Mouse (Mus musculus): ENCODE data around the gene Atg13. TPM values are rescaled to one million over a fixed set of nuclear protein-coding genes. Genes with fewer than 3 reads are reported as not detected.

The Atg13 gene
- polyA plus RNA-seq, 1 experiment from 2014 or later, result 22.9 TPM

- peaks cover 90% of the 10 kb centered on the region for H3K36me3 ChIP-seq
- no peak for DNase-seq (ENCODE audit: low spot score)
- no peaks in the 10 kb centered on the region for H3K4me1 ChIP-seq
- H3K27me3 ChIP-seq (ENCODE audit: low read depth, poor library complexity, severe bottlenecking), result no peaks in the 10 kb centered on the region
- no peak overlapping the region for H3K4me3 ChIP-seq
- H3K27ac ChIP-seq (replicated peaks), result no peak overlapping the region
- no peaks in the 10 kb centered on the region for H3K9me3 ChIP-seq (replicated peaks)
Observed at GRCm38 (mm10) chr2:91676961-91677360, 33.4 kb downstream of the Atg13 start.

GRCm38 (mm10) chr2:91676420-91676819 lies 34.0 kb downstream of the Atg13 start:
- 80% methylated on average over 2 of the region's 2 CpGs for WGBS
- H3K27me3 ChIP-seq (ENCODE audit: low read depth, poor library complexity, severe bottlenecking), result no peaks in the 10 kb centered on the region
- no peak overlapping the region for H3K4me3 ChIP-seq
- no peaks in the 10 kb centered on the region for H3K4me1 ChIP-seq
- DNase-seq (ENCODE audit: low spot score), result no peak
- H3K27ac ChIP-seq (replicated peaks), result no peak overlapping the region
- H3K36me3 ChIP-seq, result peaks cover 90% of the 10 kb centered on the region
- no peaks in the 10 kb centered on the region for H3K9me3 ChIP-seq (replicated peaks)

GRCm38 (mm10) chr2:91674895-91675294 lies 35.5 kb downstream of the Atg13 start:
- Histone ChIP-seq H3K4me3 (no peak overlapping the region), H3K9me3 (replicated peaks) (no peaks in the 10 kb centered on the region), H3K27me3 (ENCODE audit: low read depth, poor library complexity, severe bottlenecking) (no peaks in the 10 kb centered on the region), H3K4me1 (no peaks in the 10 kb centered on the region), H3K27ac (replicated peaks) (no peak overlapping the region), H3K36me3 (peaks cover 91% of the 10 kb centered on the region)
- WGBS, result 92% methylated on average over 5 of the region's 5 CpGs
- DNase-seq (ENCODE audit: low spot score), result no peak

DNA sequence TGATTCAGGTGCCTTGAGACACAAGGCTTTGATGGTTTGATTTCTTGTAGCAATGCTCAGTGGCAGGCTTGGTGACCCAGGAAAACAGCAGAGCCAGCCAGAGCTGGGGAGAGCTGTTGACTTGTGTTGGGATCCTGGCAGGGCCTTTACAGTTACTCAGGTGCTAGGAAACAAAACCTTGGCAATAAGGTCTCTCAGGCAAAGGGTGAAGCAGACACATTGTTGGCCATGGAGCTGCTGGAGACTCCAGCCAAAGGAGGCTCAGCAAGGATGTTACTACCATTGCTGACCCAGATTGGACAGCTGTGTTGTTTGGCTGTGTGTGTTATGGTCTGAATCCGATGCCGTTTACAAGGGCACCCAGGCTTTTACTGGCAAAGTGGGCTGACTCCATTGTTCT lies 36.8 kb downstream of the Atg13 start:
- no peak overlapping the region for H3K27ac ChIP-seq (replicated peaks)
- WGBS, result 86% methylated on average over 2 of the region's 2 CpGs
- H3K27me3 ChIP-seq (ENCODE audit: low read depth, poor library complexity, severe bottlenecking), result no peaks in the 10 kb centered on the region
- no peak for DNase-seq (ENCODE audit: low spot score)
- H3K36me3 ChIP-seq, result peaks cover 93% of the 10 kb centered on the region
- no peaks in the 10 kb centered on the region for H3K4me1 ChIP-seq
- no peak overlapping the region for H3K4me3 ChIP-seq
- H3K9me3 ChIP-seq (replicated peaks), result no peaks in the 10 kb centered on the region

DNA sequence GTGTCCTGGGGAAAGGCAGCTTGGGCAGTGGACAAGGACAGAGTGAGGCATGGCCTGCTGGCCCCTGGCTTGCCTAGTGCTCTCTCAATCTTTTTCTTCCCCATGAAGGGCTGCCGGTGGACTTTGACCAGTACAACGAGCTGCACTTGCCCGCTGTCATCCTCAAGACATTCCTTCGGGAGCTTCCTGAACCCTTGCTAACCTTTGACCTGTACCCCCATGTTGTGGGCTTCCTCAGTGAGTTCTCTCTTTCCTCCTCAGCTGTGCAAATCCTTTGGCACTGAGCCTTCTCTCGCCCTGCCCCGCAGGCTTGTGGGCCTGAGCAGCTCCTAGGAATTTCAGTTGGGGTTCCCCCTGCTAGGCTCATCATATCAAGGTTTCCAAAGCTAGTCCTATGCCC lies 40.3 kb downstream of the Atg13 start:
- Histone ChIP-seq H3K4me1 (no peaks in the 10 kb centered on the region), H3K4me3 (no peak overlapping the region), H3K27me3 (ENCODE audit: low read depth, poor library complexity, severe bottlenecking) (no peaks in the 10 kb centered on the region), H3K9me3 (replicated peaks) (no peaks in the 10 kb centered on the region), H3K27ac (replicated peaks) (no peak overlapping the region), H3K36me3 (peaks cover 89% of the 10 kb centered on the region)
- DNase-seq (ENCODE audit: low spot score), result no peak
- WGBS, result 96% methylated on average over 6 of the region's 6 CpGs

DNA sequence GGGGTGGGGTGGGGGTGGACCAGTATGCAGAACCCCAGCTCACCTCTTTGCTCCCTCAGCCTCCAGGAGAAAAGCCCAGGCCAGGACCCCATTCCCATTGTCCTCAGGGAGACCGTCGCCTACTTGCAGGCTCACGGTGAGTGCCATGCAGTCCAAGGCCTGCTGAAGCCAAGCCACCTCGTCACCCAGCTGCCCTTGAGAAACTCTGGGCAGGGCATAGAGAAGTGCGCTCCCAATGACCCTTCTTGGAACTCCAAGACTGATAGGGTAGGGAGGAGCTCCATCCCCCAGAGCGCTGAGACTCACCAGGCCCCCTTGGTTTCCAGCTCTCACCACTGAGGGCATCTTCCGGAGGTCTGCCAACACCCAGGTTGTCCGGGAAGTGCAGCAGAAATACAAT lies 41.0 kb downstream of the Atg13 start:
- DNase-seq (ENCODE audit: low spot score), result no peak
- Histone ChIP-seq H3K4me3 (no peak overlapping the region), H3K27ac (replicated peaks) (no peak overlapping the region), H3K9me3 (replicated peaks) (no peaks in the 10 kb centered on the region), H3K4me1 (no peaks in the 10 kb centered on the region), H3K27me3 (ENCODE audit: low read depth, poor library complexity, severe bottlenecking) (no peaks in the 10 kb centered on the region), H3K36me3 (peaks cover 89% of the 10 kb centered on the region)
- WGBS, result 91% methylated on average over 8 of the region's 8 CpGs

GRCm38 (mm10) chr2:91667747-91668146 lies 42.6 kb downstream of the Atg13 start:
- H3K4me1 ChIP-seq, result no peaks in the 10 kb centered on the region
- H3K4me3 ChIP-seq, result no peak overlapping the region
- H3K27me3 ChIP-seq (ENCODE audit: low read depth, poor library complexity, severe bottlenecking), result no peaks in the 10 kb centered on the region
- no peak overlapping the region for H3K27ac ChIP-seq (replicated peaks)
- H3K36me3 ChIP-seq, result peaks cover 94% of the 10 kb centered on the region
- WGBS, result 84% methylated on average over 2 of the region's 2 CpGs
- H3K9me3 ChIP-seq (replicated peaks), result no peaks in the 10 kb centered on the region
- no peak for DNase-seq (ENCODE audit: low spot score)

- H3K9me3 ChIP-seq (replicated peaks), result no peaks in the 10 kb centered on the region
- peaks cover 92% of the 10 kb centered on the region for H3K36me3 ChIP-seq
- 92% methylated on average over 6 of the region's 6 CpGs for WGBS
Observed at GRCm38 (mm10) chr2:91666386-91666910, 43.9 kb downstream of the Atg13 start.

DNA sequence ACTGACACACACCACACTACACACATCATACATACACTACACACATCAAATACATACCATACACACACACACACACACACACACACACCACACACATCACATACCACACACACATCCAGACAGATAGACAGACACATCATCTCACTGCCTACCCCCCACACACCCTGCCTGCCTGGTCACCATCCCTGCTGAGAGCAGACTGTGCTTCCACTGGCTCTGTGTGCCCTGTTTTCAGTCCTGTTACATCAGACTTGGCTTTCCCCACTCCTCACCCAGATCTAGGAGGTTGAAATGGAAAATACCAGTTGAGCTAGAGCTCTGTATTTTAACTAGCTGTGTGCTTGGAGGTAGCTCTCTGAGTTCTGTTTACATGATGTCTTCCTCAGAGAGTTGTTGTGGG lies 45.6 kb downstream of the Atg13 start:
- no peaks in the 10 kb centered on the region for H3K27me3 ChIP-seq (ENCODE audit: low read depth, poor library complexity, severe bottlenecking)
- peaks cover 88% of the 10 kb centered on the region for H3K36me3 ChIP-seq
- no peaks in the 10 kb centered on the region for H3K4me1 ChIP-seq
- H3K4me3 ChIP-seq, result no peak overlapping the region
- no peak overlapping the region for H3K27ac ChIP-seq (replicated peaks)
- H3K9me3 ChIP-seq (replicated peaks), result no peaks in the 10 kb centered on the region
- no peak for DNase-seq (ENCODE audit: low spot score)

More at GRCm38 (mm10) chr2:91666386-91666910, 43.9 kb downstream of the Atg13 start:
- Histone ChIP-seq H3K27ac (replicated peaks) (no peak overlapping the region), H3K4me3 (no peak overlapping the region), H3K4me1 (no peaks in the 10 kb centered on the region), H3K27me3 (ENCODE audit: low read depth, poor library complexity, severe bottlenecking) (no peaks in the 10 kb centered on the region)
- DNase-seq (ENCODE audit: low spot score), result no peak

DNA sequence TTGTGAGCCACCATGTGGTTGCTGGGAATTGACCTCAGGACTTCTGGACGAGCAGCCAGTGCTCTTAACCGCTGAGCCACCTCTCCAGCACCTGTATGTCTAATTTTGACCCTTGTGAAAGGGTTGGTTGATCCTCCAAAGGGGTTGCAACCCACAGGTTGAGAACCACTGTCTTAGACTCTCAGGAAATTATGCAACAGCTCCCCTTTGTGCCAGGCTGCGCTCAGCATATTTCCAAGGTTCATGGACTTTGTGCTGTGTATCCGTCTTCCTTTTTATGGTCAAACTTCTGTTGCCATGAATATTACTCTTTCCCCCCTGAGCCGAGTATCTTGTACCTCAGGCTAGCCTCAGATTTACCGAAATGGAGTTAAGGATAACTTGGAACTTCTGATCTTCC lies 49.4 kb downstream of the Atg13 start:
- Histone ChIP-seq H3K36me3 (peaks cover 88% of the 10 kb centered on the region), H3K4me1 (no peaks in the 10 kb centered on the region), H3K9me3 (replicated peaks) (no peaks in the 10 kb centered on the region), H3K4me3 (no peak overlapping the region), H3K27me3 (ENCODE audit: low read depth, poor library complexity, severe bottlenecking) (no peaks in the 10 kb centered on the region), H3K27ac (replicated peaks) (no peak overlapping the region)
- no peak for DNase-seq (ENCODE audit: low spot score)
- WGBS, result 87% methylated on average over 6 of the region's 6 CpGs

- H3K27ac ChIP-seq (replicated peaks), result no peak overlapping the region
- peaks cover 91% of the 10 kb centered on the region for H3K36me3 ChIP-seq
- no peak for DNase-seq (ENCODE audit: low spot score)
- H3K9me3 ChIP-seq (replicated peaks), result no peaks in the 10 kb centered on the region
- H3K4me1 ChIP-seq, result no peaks in the 10 kb centered on the region
- WGBS, result 94% methylated on average over 8 of the region's 8 CpGs
- H3K27me3 ChIP-seq (ENCODE audit: low read depth, poor library complexity, severe bottlenecking), result no peaks in the 10 kb centered on the region
- H3K4me3 ChIP-seq, result no peak overlapping the region
Observed at GRCm38 (mm10) chr2:91659657-91660056, 50.7 kb downstream of the Atg13 start.

DNA sequence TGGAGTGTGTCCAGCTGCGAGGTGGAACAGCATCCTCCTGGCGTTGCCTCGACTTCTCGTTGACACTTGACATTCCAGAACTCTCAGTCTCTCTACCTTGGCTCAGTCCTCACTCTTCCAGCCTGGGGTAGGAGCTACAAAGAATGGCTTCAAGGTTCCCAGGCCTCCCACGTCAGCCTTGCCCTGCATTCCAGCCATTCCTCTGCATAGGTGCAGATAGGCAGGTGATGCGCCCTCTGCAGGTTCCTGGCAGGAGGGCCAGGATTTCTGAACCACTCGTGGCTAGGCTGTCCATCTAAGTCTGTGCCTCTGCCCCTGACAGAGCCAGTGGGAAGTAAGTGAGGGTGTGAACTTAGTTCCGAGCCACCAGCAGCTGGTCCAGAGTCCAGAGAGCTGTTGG lies 53.6 kb downstream of the Atg13 start:
- WGBS, result 77% methylated on average over 8 of the region's 8 CpGs
- Histone ChIP-seq H3K27me3 (ENCODE audit: low read depth, poor library complexity, severe bottlenecking) (no peaks in the 10 kb centered on the region), H3K4me3 (no peak overlapping the region), H3K36me3 (peaks cover 75% of the 10 kb centered on the region), H3K27ac (replicated peaks) (no peak overlapping the region), H3K9me3 (replicated peaks) (no peaks in the 10 kb centered on the region), H3K4me1 (peaks cover 16% of the 10 kb centered on the region)
- no peak for DNase-seq (ENCODE audit: low spot score)

GRCm38 (mm10) chr2:91655827-91656226 lies 54.5 kb downstream of the Atg13 start:
- Histone ChIP-seq H3K27me3 (ENCODE audit: low read depth, poor library complexity, severe bottlenecking) (no peaks in the 10 kb centered on the region), H3K27ac (replicated peaks) (no peak overlapping the region), H3K36me3 (peaks cover 68% of the 10 kb centered on the region), H3K4me1 (peaks cover 25% of the 10 kb centered on the region), H3K4me3 (no peak overlapping the region), H3K9me3 (replicated peaks) (no peaks in the 10 kb centered on the region)
- 86% methylated on average over 6 of the region's 6 CpGs for WGBS
- no peak for DNase-seq (ENCODE audit: low spot score)

DNA sequence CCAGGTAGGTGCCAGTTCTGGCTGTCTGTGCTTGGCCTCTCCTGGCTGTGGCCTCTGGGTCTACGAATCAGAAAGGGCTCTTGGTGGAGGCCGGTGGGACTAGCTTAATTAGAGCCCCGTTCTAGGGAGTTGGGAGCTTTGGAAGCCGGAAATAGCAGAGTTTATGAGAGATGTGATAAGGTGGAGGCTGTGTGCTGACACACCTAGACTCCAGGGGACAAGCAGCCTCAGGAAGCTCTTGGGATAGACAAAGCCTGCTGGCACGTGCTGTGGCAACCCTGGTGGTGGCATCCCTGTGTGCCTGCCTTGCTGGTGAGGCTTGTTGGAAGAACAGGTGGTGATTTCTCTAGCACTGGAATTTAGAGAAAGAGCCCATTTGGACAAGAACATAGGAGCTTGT lies 55.0 kb downstream of the Atg13 start:
- Histone ChIP-seq H3K9me3 (replicated peaks) (no peaks in the 10 kb centered on the region), H3K36me3 (peaks cover 68% of the 10 kb centered on the region)

More for the DNA sequence above, 55.0 kb downstream of the Atg13 start:
- Histone ChIP-seq H3K4me1 (peaks cover 30% of the 10 kb centered on the region), H3K27me3 (ENCODE audit: low read depth, poor library complexity, severe bottlenecking) (no peaks in the 10 kb centered on the region), H3K4me3 (no peak overlapping the region), H3K27ac (replicated peaks) (no peak overlapping the region)
- DNase-seq (ENCODE audit: low spot score), result no peak
- 94% methylated on average over 5 of the region's 5 CpGs for WGBS
